Mouse (Mus musculus): ENCODE measurements at regions not wholly inside any gene's neighbourhood (a gene's known extent, or its start where the extent isn't known, plus 50 kb on each side); places are given as distances from the start of the nearest gene placed in this dataset.
A peak's percentile ranks its signal among the peaks of the same experiment; 100 is the strongest.
"Not testable (repeated sequence)": the region's sequence is repeated elsewhere in the genome, so short reads cannot be mapped to it uniquely, and the experiment has no call there.

DNA sequence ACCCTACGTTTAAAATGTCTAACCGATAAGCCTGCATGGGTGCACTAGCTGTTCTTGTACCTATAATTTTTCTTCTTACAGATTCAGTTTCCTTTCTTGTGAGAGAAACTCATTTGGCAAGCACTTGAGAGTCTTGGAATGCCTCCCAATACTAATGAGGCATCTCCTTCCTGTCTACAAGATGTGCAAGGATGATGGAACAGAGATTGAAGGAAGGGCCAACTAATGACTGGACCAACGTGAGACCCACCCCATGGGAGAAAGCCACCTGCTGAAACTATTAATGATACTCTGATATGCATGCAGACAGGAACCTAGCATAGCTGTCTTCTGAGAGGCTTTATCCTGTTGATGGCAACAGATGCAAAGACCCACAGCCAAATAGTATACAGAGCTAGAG lies 179.9 kb upstream of the Slitrk6 start:
- H3K27me3 ChIP-seq (ENCODE audit: control insufficient read depth, insufficient read depth, low read length), result no peaks in the 10 kb centered on the region
- 72% methylated on average over 3 of the region's 3 CpGs for WGBS
- H3K79me2 ChIP-seq (replicated peaks; ENCODE audit: control insufficient read depth, insufficient read depth, low read length), result no peaks in the 10 kb centered on the region
- no peak overlapping the region for H3K27ac ChIP-seq
- no peak overlapping the region for H3K9ac ChIP-seq (ENCODE audit: low read depth, low read length)
- intact Hi-C loops (cut with DNase I), result no loop called here
- H3K4me3 ChIP-seq, result no peak overlapping the region
- H3K4me1 ChIP-seq (ENCODE audit: control insufficient read depth, insufficient read depth, low read length), result no peaks in the 10 kb centered on the region
- TF ChIP-seq CTCF (IDR thresholded peaks at IDR 0.05) (no peak), EP300 (IDR thresholded peaks at IDR 0.05; ENCODE audit: insufficient read depth, low read depth, low read length) (no peak), POLR2A (IDR thresholded peaks at IDR 0.05; ENCODE audit: insufficient read depth, low read depth, low read length) (no peak)
- no peaks in the 10 kb centered on the region for H3K36me3 ChIP-seq (ENCODE audit: control insufficient read depth, insufficient read depth, low read length)
- DNase-seq, result no peak

GRCm38 (mm10) chr14:110921989-110922388 lies 167.0 kb upstream of the Slitrk6 start:
- Histone ChIP-seq H3K9ac (ENCODE audit: low read depth, low read length) (no peak overlapping the region), H3K4me1 (ENCODE audit: control insufficient read depth, insufficient read depth, low read length) (no peaks in the 10 kb centered on the region), H3K36me3 (ENCODE audit: control insufficient read depth, insufficient read depth, low read length) (no peaks in the 10 kb centered on the region), H3K27me3 (ENCODE audit: control insufficient read depth, insufficient read depth, low read length) (no peaks in the 10 kb centered on the region), H3K27ac (no peak overlapping the region), H3K4me3 (no peak overlapping the region), H3K79me2 (replicated peaks; ENCODE audit: control insufficient read depth, insufficient read depth, low read length) (no peaks in the 10 kb centered on the region)
- intact Hi-C loops (cut with DNase I), result no loop called here
- TF ChIP-seq POLR2A (IDR thresholded peaks at IDR 0.05; ENCODE audit: insufficient read depth, low read depth, low read length), result no peak
- TF ChIP-seq CTCF (IDR thresholded peaks at IDR 0.05), result no peak
- TF ChIP-seq EP300 (IDR thresholded peaks at IDR 0.05; ENCODE audit: insufficient read depth, low read depth, low read length), result no peak
- no peak for DNase-seq

- no peak for TF ChIP-seq CTCF (IDR thresholded peaks at IDR 0.05)
- TF ChIP-seq POLR2A (IDR thresholded peaks at IDR 0.05; ENCODE audit: insufficient read depth, low read depth, low read length), result no peak
- no peak for TF ChIP-seq EP300 (IDR thresholded peaks at IDR 0.05; ENCODE audit: insufficient read depth, low read depth, low read length)
- Histone ChIP-seq H3K27me3 (ENCODE audit: control insufficient read depth, insufficient read depth, low read length) (no peaks in the 10 kb centered on the region), H3K27ac (no peak overlapping the region), H3K36me3 (ENCODE audit: control insufficient read depth, insufficient read depth, low read length) (no peaks in the 10 kb centered on the region), H3K4me1 (ENCODE audit: control insufficient read depth, insufficient read depth, low read length) (no peaks in the 10 kb centered on the region), H3K4me3 (no peak overlapping the region), H3K9ac (ENCODE audit: low read depth, low read length) (no peak overlapping the region), H3K79me2 (replicated peaks; ENCODE audit: control insufficient read depth, insufficient read depth, low read length) (no peaks in the 10 kb centered on the region)
- no peak for DNase-seq
- intact Hi-C loops (cut with DNase I), result no loop called here
- WGBS, result 68% methylated on average over 2 of the region's 2 CpGs
These were observed 158.4 kb upstream of the Slitrk6 start for GRCm38 (mm10) chr14:110913341-110913740.

GRCm38 (mm10) chr14:110892865-110893264 lies 137.9 kb upstream of the Slitrk6 start:
- Histone ChIP-seq H3K4me3 (no peak overlapping the region), H3K27me3 (ENCODE audit: control insufficient read depth, insufficient read depth, low read length) (no peaks in the 10 kb centered on the region), H3K9ac (ENCODE audit: low read depth, low read length) (no peak overlapping the region), H3K27ac (no peak overlapping the region), H3K79me2 (replicated peaks; ENCODE audit: control insufficient read depth, insufficient read depth, low read length) (no peaks in the 10 kb centered on the region), H3K4me1 (ENCODE audit: control insufficient read depth, insufficient read depth, low read length) (no peaks in the 10 kb centered on the region), H3K36me3 (ENCODE audit: control insufficient read depth, insufficient read depth, low read length) (no peaks in the 10 kb centered on the region)
- no peak for TF ChIP-seq POLR2A (IDR thresholded peaks at IDR 0.05; ENCODE audit: insufficient read depth, low read depth, low read length)
- no peak for TF ChIP-seq EP300 (IDR thresholded peaks at IDR 0.05; ENCODE audit: insufficient read depth, low read depth, low read length)
- no peak for TF ChIP-seq CTCF (IDR thresholded peaks at IDR 0.05)
- intact Hi-C loops (cut with DNase I), result no loop called here
- 87% methylated on average over 1 of the region's 1 CpGs for WGBS
- no peak for DNase-seq

DNA sequence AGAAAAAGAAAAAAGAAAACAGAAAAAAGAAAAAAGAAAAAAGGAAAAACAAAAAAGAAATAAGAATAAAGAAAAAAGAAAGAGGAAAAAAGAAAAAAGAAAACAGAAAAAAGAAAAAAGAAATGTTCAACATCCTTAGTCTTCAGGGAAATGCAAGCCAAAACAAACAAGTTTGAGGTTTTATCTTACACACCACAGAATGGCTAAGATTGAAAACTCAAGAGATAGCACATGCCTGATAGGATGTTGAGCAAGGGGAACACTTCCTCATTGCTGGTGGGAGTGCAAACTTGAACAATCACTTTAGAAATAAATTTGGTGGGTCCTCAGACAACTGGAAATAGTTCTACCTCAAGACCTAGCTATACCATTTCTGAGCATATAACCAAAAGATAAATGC lies 116.4 kb upstream of the Slitrk6 start:
- TF ChIP-seq CTCF (IDR thresholded peaks at IDR 0.05) (no peak), POLR2A (IDR thresholded peaks at IDR 0.05; ENCODE audit: insufficient read depth, low read depth, low read length) (no peak), EP300 (IDR thresholded peaks at IDR 0.05; ENCODE audit: insufficient read depth, low read depth, low read length) (no peak)
- Histone ChIP-seq H3K9ac (ENCODE audit: low read depth, low read length) (no peak overlapping the region), H3K27ac (no peak overlapping the region), H3K4me3 (no peak overlapping the region), H3K4me1 (ENCODE audit: control insufficient read depth, insufficient read depth, low read length) (no peaks in the 10 kb centered on the region), H3K79me2 (replicated peaks; ENCODE audit: control insufficient read depth, insufficient read depth, low read length) (no peaks in the 10 kb centered on the region), H3K27me3 (ENCODE audit: control insufficient read depth, insufficient read depth, low read length) (no peaks in the 10 kb centered on the region), H3K36me3 (ENCODE audit: control insufficient read depth, insufficient read depth, low read length) (no peaks in the 10 kb centered on the region)
- DNase-seq, result no peak
- intact Hi-C loops (cut with DNase I), result no loop called here

GRCm38 (mm10) chr14:110824642-110825041 lies 69.7 kb upstream of the Slitrk6 start:
- Histone ChIP-seq H3K27ac (no peak overlapping the region), H3K4me1 (ENCODE audit: control insufficient read depth, insufficient read depth, low read length) (no peaks in the 10 kb centered on the region), H3K9ac (ENCODE audit: low read depth, low read length) (no peak overlapping the region), H3K27me3 (ENCODE audit: control insufficient read depth, insufficient read depth, low read length) (no peaks in the 10 kb centered on the region), H3K79me2 (replicated peaks; ENCODE audit: control insufficient read depth, insufficient read depth, low read length) (no peaks in the 10 kb centered on the region), H3K4me3 (no peak overlapping the region), H3K36me3 (ENCODE audit: control insufficient read depth, insufficient read depth, low read length) (no peaks in the 10 kb centered on the region)
- TF ChIP-seq EP300 (IDR thresholded peaks at IDR 0.05; ENCODE audit: insufficient read depth, low read depth, low read length) (no peak), CTCF (IDR thresholded peaks at IDR 0.05) (peak; percentile 29)
- no peak for DNase-seq
- intact Hi-C loops (cut with DNase I), result no loop called here

GRCm38 (mm10) chr14:110822174-110822573 lies 67.2 kb upstream of the Slitrk6 start:
- intact Hi-C loops (cut with DNase I); H3K4me3 ChIP-seq; H3K27me3 ChIP-seq (ENCODE audit: control insufficient read depth, insufficient read depth, low read length); H3K9ac ChIP-seq (ENCODE audit: low read depth, low read length); H3K4me1 ChIP-seq (ENCODE audit: control insufficient read depth, insufficient read depth, low read length); H3K36me3 ChIP-seq (ENCODE audit: control insufficient read depth, insufficient read depth, low read length); DNase-seq; H3K27ac ChIP-seq; H3K79me2 ChIP-seq (replicated peaks; ENCODE audit: control insufficient read depth, insufficient read depth, low read length): not testable (repeated sequence)
- WGBS, result 44% methylated on average over 3 of the region's 3 CpGs

Measured in heart, adult 2 months (tissue).